ENCODE assay signal across 7 mouse cellular contexts in the genomic region with DNA sequence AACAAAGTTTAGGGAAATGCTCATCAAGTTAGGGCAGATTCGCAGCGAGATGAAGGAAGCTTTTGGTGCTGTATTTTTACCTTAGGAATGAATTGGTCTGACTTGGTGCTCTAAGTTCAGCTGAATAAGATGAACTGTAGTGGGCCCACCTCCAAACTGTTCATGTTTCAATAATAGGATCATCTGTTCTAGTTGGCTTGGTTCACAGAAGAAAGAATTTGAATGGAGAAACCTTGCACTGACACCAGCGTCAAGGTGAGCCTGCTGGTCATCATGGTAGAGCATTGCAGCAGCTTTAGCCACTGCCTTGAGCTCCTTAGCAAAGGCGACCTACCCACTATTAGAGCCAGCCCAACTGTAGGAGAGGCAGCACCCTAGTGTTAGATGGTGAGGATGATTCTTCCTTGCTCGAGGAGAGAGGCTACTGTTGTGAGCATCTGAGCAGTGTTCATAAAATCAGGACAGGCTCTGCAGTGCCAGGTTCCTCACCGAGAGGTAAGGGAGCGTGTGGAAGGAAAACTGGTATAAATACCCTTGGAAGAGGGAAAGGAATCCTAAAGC.
"Had no signal": no experiment of that assay in that cellular context is flagged by ENCODE, and none has a peak within 500 bp of the region (broad histone marks: within the 10 kb centered on the region; RNA-seq: fewer than 3 reads in every experiment).

No protein-coding gene starts in this region.

- DNase-seq: layer of hippocampus, postnatal 36 days; liver, embryonic 13.5 days; lung, adult 2 months; right cerebral cortex, adult 18-20 months; right cerebral cortex, postnatal 25 days; spleen, adult 18-20 months; thymus, postnatal 25 days had no signal
